Mouse (Mus musculus) kidney, adult 2 months (tissue): ENCODE data around the gene Gm8369.
"Not testable (repeated sequence)": the region's sequence is repeated elsewhere in the genome, so short reads cannot be mapped to it uniquely, and the experiment has no call there.

ENCODE experiments used
- CTCF ChIP-seq: fragments of 200-500 bp; conservative IDR thresholded peaks from 2 replicates; pipeline ENCODE4 v1.5.1; 2011; ENCODE audit warnings: low read depth, mild to moderate bottlenecking, control low read depth, low read length, moderate library complexity, mixed read lengths; ENCODE audit not compliant: insufficient read depth, insufficient read length
- POLR2A ChIP-seq: fragments of 200-500 bp; IDR thresholded peaks from one replicate; pipeline ENCODE4 v1.6.1; 2011; ENCODE audit warnings: low read depth, low read length, control low read depth

DNA sequence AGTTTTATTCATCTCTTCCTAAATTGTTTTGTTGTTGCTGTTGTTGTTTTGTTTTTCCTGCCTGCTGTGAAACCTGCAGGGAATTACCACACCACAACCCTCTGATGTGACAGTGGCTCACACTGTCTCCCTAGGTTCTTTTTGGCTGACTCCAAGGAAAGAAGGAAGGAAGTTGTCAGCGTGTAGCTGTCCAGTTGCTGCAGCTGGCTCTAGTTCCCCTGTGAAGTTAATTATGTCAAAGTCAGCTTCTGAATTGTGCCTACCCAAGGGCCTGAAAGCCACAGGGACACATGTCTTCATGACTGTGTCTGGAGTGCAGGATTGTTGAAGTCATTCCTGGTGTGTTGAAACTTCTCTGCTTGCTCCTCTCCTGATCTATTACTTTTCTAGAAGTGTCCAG, 31.6 kb downstream of the Gm8369 start:
- TF ChIP-seq CTCF, POLR2A: not testable (repeated sequence)
